Mouse (Mus musculus): Measurements from ENCODE around the gene Naa80.

Naa80 gene

DNA sequence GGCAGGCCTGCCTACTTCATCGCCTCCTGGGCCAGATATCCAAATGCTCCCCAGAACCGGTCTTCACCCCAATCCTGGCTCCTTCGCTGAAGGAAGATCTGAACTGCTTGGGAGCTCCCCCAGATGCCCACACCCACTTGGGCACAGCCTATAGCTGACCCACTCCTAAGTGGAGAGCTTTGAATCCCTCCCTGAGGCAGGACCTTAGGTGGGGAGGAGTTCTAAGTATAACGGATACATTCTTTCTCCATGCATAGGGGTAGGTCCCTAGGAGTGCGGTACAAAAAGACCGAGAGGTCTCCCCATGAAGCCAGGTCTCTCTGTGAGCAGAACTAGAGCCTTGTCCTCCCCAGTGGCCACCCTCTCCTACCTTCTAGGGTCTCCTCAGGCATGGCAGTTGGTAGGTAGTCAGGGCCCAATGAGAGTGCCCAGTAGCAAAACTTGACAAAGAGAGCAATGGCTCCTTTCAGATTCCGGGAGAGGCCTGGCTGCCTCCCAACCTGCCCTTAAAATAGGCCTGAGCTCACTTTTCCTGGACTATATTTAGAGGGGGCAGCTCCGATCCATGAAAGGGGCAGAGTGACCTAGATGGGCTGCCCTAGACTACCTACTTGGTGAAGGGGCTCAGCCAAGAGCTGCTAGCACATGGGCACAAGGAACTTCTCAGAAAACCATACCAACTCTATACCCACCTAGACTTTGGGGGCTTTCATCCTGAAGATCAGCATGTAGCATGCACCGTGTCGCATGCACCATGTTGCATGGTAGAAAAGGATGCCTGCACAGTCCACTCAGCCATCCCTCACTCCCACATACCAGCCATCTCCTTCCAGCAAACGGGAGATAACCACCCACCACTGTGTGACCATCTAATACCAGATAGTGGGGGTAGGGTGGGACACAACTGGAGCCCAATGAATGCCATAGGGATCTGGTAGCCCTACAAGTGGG lies 18.2 kb downstream of the Naa80 start:
- DNase-seq (ENCODE audit: low spot score in 2 of 2), result no peak

- no peak for DNase-seq (ENCODE audit: low spot score in 2 of 2)
Observed at GRCm38 (mm10) chr9:107598385-107598784, 19.7 kb downstream of the Naa80 start.

- DNase-seq (ENCODE audit: low spot score in 2 of 2), result no peak
Observed at GRCm38 (mm10) chr9:107599433-107599832, 20.7 kb downstream of the Naa80 start.

- no peak for DNase-seq (ENCODE audit: low spot score in 2 of 2)
Observed at GRCm38 (mm10) chr9:107599842-107600241, 21.2 kb downstream of the Naa80 start.

DNA sequence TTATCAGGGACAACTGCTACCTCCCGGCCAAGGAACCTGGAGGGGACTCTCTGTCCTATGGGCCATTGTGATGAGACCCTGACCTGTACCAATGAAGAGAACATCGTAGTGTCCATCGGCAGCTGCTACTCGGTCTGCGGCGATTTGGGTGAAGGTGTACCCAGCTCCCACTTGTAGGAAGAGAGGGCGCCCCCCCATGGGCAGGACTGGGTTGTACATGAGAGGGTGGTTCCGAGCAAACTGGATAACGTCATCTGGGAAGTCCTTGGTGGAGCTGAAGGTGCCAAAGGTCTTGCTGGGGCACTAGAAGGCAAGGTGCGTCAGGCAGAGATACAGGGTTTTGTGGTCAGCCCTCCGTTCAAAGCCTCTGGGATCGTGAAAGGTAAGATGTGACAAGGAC lies 22.1 kb downstream of the Naa80 start:
- DNase-seq (ENCODE audit: low spot score in 2 of 2), result no peak

GRCm38 (mm10) chr9:107601275-107601674 lies 22.6 kb downstream of the Naa80 start:
- no peak for DNase-seq (ENCODE audit: low spot score in 2 of 2)

- DNase-seq (ENCODE audit: low spot score in 2 of 2), result peak; percentile 81 to 93
Observed at GRCm38 (mm10) chr9:107602068-107602648, 23.5 kb downstream of the Naa80 start.

- DNase-seq (ENCODE audit: low spot score in 2 of 2), result no peak
Observed at GRCm38 (mm10) chr9:107603251-107603650, 24.6 kb downstream of the Naa80 start.

- no peak for DNase-seq (ENCODE audit: low spot score in 2 of 2)
Observed at GRCm38 (mm10) chr9:107605041-107605661, 26.5 kb downstream of the Naa80 start.

DNA sequence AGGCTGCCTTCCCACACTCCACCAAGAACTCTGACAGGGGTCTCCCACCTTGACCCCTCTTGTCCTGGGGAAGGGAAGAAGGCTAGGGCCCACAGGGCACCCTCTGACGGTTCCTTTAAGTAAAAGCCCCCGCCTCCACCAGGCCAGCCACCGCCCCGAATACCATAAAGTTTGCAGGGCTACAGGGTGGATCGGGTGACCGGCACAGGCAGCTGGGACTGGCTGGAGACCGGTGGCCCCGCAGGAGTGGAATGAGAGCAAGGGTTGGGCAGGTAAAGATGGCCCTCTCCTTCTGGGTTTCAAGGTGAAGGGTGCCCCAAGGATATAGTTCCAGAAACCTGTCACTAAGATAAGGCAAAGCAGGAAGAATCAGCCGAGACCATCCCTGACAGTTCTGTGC lies 27.9 kb downstream of the Naa80 start:
- no peak for DNase-seq (ENCODE audit: low spot score in 2 of 2)

GRCm38 (mm10) chr9:107607036-107607435 lies 28.3 kb downstream of the Naa80 start:
- DNase-seq (ENCODE audit: low spot score in 2 of 2), result no peak

GRCm38 (mm10) chr9:107607653-107608245 lies 29.1 kb downstream of the Naa80 start:
- DNase-seq (ENCODE audit: low spot score in 2 of 2), result no peak

DNA sequence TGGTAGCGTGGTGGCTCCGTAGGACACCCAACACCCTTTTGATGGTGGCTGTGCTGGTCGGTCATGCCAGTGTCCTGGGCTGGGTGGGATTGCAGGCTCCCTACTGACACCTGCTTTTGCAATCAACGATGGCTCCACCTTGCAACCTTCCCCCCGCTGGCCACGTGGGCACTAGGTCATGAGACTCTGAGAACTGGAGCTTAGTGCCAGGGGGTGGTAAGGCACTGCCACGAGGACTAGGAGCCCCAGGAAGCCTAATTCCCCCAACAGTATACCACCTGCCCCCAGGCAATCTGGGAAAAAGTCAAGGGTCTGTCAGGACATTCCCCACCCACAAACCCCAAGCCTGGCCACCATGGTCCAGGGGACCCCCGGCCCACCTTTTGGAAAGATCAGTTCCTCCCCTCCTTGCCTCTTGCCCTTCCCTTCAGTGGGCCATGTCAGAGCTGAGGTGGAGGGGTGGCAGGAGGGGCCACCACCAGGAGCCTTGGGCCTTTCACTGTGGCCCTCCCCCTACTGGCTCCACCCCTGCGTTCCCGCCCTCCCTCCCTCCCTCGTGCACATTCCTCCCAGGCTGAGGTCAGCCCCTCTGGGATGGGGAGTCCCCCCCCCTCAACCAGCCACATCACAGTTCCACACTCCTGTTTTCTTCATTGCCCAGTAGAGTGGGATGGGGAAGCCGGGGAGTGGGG lies 30.2 kb downstream of the Naa80 start, which contains the start of gene Sema3b:
Sema3b (minus strand) TSS at position 489 of the 692 bp plus-strand sequence.
- DNase-seq (ENCODE audit: low spot score in 2 of 2), result no peak

- no peak for DNase-seq (ENCODE audit: low spot score in 2 of 2)
Observed at GRCm38 (mm10) chr9:107609433-107609830, 30.7 kb downstream of the Naa80 start.

- no peak for DNase-seq (ENCODE audit: low spot score in 2 of 2)
Observed at GRCm38 (mm10) chr9:107611456-107612190, 32.9 kb downstream of the Naa80 start.

DNA sequence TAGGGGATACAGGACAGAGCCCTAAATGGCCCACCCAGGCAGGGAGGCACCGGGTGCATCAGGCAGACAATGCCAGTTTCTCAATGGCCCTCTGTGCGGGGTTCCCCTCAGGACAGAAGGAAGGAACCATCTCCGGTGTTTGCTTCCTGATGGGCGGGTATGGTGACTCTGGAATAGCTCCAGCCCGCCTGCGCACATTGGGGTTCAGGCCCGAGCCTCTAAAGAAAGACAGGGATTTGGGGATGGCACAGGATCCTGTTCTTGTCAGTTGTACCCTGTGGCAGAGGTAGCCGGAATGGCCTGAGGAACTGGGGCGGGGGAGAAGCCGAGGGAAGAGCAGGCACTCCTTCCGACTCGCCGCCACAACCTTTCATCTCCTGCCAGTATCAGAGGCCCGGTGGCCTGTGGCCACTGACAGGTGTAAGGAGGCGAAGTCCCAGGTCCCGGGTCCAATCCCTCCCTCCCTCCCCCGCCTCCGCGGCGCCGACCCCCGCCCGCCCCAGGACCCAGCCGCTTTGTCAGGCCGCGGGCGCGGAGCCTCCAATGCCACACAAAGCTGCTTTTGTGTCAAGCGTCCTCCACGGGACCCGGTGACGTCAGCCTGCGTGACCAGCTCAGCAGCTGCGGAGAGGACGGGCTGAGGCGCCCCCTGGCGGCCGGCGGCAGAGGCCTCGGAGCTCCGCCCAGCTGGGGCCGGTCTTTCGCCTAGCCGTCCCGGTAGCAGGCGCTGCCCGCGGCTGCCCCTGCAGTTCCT lies 33.7 kb downstream of the Naa80 start:
- DNase-seq (ENCODE audit: low spot score in 2 of 2), result peak; percentile 94 to 98

DNA sequence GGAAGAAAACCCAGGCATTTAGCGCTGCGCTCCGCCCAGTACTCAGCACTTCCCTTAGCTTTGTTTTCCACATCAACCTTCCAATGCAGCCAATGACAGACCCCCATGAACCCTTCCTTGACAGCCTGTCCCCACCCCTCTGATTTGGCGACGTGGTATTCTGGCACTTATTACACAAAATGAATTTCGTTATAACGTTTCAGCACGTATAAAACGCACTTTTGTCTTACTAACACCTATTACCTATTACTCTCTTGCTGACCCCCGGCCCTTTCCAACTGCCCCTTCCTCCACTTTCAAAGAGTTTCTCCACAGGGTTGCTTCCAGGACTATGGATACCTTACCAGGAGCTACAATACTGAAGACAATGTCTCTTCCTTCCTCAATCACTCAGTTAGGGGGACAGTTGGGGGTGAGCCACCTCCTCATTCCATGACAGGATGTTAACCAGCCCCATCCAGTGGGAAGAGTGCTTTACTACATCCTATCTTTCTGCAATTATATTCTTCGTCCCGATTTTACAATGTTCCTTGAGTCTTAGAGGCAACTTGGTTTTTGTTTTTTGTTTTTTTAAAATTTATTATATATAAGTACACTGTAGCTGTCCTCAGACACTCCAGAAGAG lies 34.4 kb downstream of the Naa80 start:
- no peak for DNase-seq (ENCODE audit: low spot score in 2 of 2)

GRCm38 (mm10) chr9:107615035-107615434 lies 36.3 kb downstream of the Naa80 start:
- no peak for DNase-seq (ENCODE audit: low spot score in 2 of 2)

DNA sequence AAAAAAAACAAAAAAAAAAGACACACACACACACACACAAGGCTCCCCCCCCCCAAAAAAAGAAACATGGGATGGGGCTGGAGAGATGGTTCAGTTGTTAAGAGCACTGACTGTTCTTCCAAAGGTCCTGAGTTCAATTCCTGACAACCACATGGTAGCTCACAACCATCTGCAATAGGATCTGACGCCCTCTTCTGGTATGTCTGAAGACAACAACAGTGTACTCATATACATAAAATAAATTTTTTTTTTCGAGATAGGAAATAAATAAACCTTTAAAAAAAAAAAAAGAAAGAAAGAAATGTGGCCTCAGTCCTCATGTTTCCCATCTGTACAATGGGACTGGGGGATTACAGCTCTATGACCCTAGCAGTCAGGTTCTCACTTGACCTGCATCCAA lies 38.8 kb downstream of the Naa80 start:
- no peak for DNase-seq (ENCODE audit: low spot score in 2 of 2)

DNA sequence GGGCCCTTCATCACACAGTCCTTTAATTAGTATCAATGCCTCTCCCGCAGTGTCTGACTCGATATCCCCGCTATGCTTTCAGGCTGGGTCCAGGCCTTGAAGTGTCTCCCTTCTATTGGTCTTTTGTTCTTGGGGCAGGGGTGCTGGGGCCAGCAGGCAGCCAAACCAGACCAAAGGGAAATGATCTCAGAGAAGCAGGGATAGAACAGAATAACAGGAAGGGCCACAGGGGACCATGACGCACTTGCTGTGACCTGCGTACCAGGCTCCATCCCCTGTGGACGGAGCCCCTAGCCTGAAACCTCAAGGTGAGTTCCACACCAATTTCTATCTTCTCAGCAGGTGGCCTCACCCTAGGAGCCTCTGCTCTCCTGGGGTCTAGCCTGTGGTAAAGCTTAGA lies 39.4 kb downstream of the Naa80 start:
- DNase-seq (ENCODE audit: low spot score in 2 of 2), result no peak
